Mouse (Mus musculus): ENCODE data around the gene Etv6. TPM values are rescaled to one million over a fixed set of nuclear protein-coding genes. Genes with fewer than 3 reads are reported as not detected.

Etv6 gene
- total RNA-seq, 2 experiments from 2014 or later, result 21.1 to 21.3 TPM

- peak; percentile 44 to 67 for DNase-seq (ENCODE audit: extremely low spot score in 1 of 2, low spot score in 2 of 2)
- intact Hi-C loops (cut with DNase I), result no loop called here
Measured at GRCm38 (mm10) chr6:134182301-134182948, 146.9 kb downstream of the Etv6 start.

GRCm38 (mm10) chr6:134183592-134184342 lies 148.3 kb downstream of the Etv6 start:
- intact Hi-C loops (cut with DNase I), result no loop called here
- no peak for DNase-seq (ENCODE audit: extremely low spot score in 1 of 2, low spot score in 2 of 2)

GRCm38 (mm10) chr6:134186286-134186903 lies 150.9 kb downstream of the Etv6 start:
- peak in 1 of 2 experiments; percentile 84 for DNase-seq (ENCODE audit: extremely low spot score in 1 of 2, low spot score in 2 of 2)
- intact Hi-C loops (cut with DNase I), result no loop called here

- intact Hi-C loops (cut with DNase I), result no loop called here
- DNase-seq (ENCODE audit: extremely low spot score in 1 of 2, low spot score in 2 of 2), result no peak
Measured at GRCm38 (mm10) chr6:134188719-134189118, 153.2 kb downstream of the Etv6 start.

- intact Hi-C loops (cut with DNase I), result no loop called here
- no peak for DNase-seq (ENCODE audit: extremely low spot score in 1 of 2, low spot score in 2 of 2)
Measured at GRCm38 (mm10) chr6:134189174-134189573, 153.7 kb downstream of the Etv6 start.

- intact Hi-C loops (cut with DNase I), result no loop called here
- DNase-seq (ENCODE audit: extremely low spot score in 1 of 2, low spot score in 2 of 2), result peak in 1 of 2 experiments; percentile 64
Measured at GRCm38 (mm10) chr6:134189575-134190132, 154.2 kb downstream of the Etv6 start.

- intact Hi-C loops (cut with DNase I), result no loop called here
- DNase-seq (ENCODE audit: extremely low spot score in 1 of 2, low spot score in 2 of 2), result no peak
Measured at GRCm38 (mm10) chr6:134190597-134191278, 155.2 kb downstream of the Etv6 start.

GRCm38 (mm10) chr6:134192710-134193109 lies 157.2 kb downstream of the Etv6 start:
- DNase-seq (ENCODE audit: extremely low spot score in 1 of 2, low spot score in 2 of 2), result no peak
- intact Hi-C loops (cut with DNase I), result no loop called here

GRCm38 (mm10) chr6:134199895-134200294 lies 164.4 kb downstream of the Etv6 start:
- intact Hi-C loops (cut with DNase I), result loop anchor here (10.0 kb wide), 1 partner anchor 165 kb away; the partner anchor contains the start of gene Etv6
- no peak for DNase-seq (ENCODE audit: extremely low spot score in 1 of 2, low spot score in 2 of 2)

GRCm38 (mm10) chr6:134200577-134200976 lies 165.1 kb downstream of the Etv6 start:
- intact Hi-C loops (cut with DNase I), result loop anchor here (10.0 kb wide), 1 partner anchor 166 kb away; the partner anchor contains the start of gene Etv6
- no peak for DNase-seq (ENCODE audit: extremely low spot score in 1 of 2, low spot score in 2 of 2)

GRCm38 (mm10) chr6:134202176-134202575 lies 166.7 kb downstream of the Etv6 start:
- DNase-seq (ENCODE audit: extremely low spot score in 1 of 2, low spot score in 2 of 2), result no peak
- intact Hi-C loops (cut with DNase I), result loop anchor here (10.0 kb wide), 1 partner anchor 167 kb away; the partner anchor contains the start of gene Etv6

- intact Hi-C loops (cut with DNase I), result loop anchor here (10.0 kb wide), 1 partner anchor 170 kb away; the partner anchor contains the start of gene Etv6
- no peak for DNase-seq (ENCODE audit: extremely low spot score in 1 of 2, low spot score in 2 of 2)
Measured at GRCm38 (mm10) chr6:134205163-134205562, 169.7 kb downstream of the Etv6 start.

GRCm38 (mm10) chr6:134205726-134206125 lies 170.2 kb downstream of the Etv6 start:
- no peak for DNase-seq (ENCODE audit: extremely low spot score in 1 of 2, low spot score in 2 of 2)
- intact Hi-C loops (cut with DNase I), result loop anchor here (10.0 kb wide), 1 partner anchor 171 kb away; the partner anchor contains the start of gene Etv6

- no peak for DNase-seq (ENCODE audit: extremely low spot score in 1 of 2, low spot score in 2 of 2)
- intact Hi-C loops (cut with DNase I), result loop anchor here (10.0 kb wide), 1 partner anchor 171 kb away; the partner anchor contains the start of gene Etv6
Measured at GRCm38 (mm10) chr6:134206251-134206650, 170.8 kb downstream of the Etv6 start.

GRCm38 (mm10) chr6:134207391-134208179 lies 172.1 kb downstream of the Etv6 start:
- peak; percentile 69 to 86 for DNase-seq (ENCODE audit: extremely low spot score in 1 of 2, low spot score in 2 of 2)
- intact Hi-C loops (cut with DNase I), result loop anchor here (10.0 kb wide), 1 partner anchor 173 kb away; the partner anchor contains the start of gene Etv6

- DNase-seq (ENCODE audit: extremely low spot score in 1 of 2, low spot score in 2 of 2), result no peak
- intact Hi-C loops (cut with DNase I), result loop anchor here (10.0 kb wide), 1 partner anchor 174 kb away; the partner anchor contains the start of gene Etv6
Measured at GRCm38 (mm10) chr6:134208180-134208952, 172.9 kb downstream of the Etv6 start.

All from left cerebral cortex, postnatal 10 days (tissue).